Mouse (Mus musculus) megakaryocyte, embryonic 14.5 days (primary cell): Measurements from ENCODE around the gene Hnrnpk.
"Not testable (repeated sequence)": the region's sequence is repeated elsewhere in the genome, so short reads cannot be mapped to it uniquely, and the experiment has no call there.

ENCODE experiments used
- FLI1 ChIP-seq: IDR thresholded peaks from 2 replicates; pipeline ENCODE4 v1.6.1; 2012; ENCODE audit warnings: low read length, inconsistent platforms, mixed read lengths
- GATA1 ChIP-seq: IDR thresholded peaks from 3 replicates; pipeline ENCODE4 v1.6.1; 2012; ENCODE audit warnings: mixed read lengths, low read length, inconsistent platforms, borderline replicate concordance

GRCm38 (mm10) chr13:58394392-58394791 lies 8.8 kb downstream of the Hnrnpk start:
- TF ChIP-seq GATA1, FLI1: not testable (repeated sequence)
